Mouse (Mus musculus): ENCODE results near the gene Igsf11. TPM values are rescaled to one million over a fixed set of nuclear protein-coding genes. Genes with fewer than 3 reads are reported as not detected.

The Igsf11 gene
- polyA plus RNA-seq, 2 experiments: 0.03 to 0.16 TPM

DNA sequence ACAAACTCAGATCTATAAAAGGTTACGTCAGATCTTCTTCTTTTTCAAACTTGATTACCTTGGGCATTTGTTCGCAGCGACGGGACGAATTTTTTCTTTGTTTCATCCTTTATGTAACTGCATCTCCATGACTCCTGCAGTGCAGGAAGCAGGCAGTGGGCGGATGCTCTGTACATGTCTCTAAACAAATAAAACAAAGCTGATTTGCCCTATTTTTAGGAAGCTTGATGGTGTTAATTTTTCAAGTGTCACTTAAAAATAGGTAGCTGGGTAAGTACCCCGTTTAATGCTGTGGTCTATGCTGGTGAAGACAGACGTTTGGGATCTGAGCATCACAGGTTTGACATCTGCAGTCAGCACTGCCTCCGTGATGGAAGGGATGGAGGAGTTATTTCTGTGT is 66.3 kb downstream of the Igsf11 start:
- ATAC-seq (ENCODE audit: insufficient read depth) (no peak), DNase-seq (ENCODE audit: low read depth in 3 of 3, low spot score in 3 of 3) (no peak)
- H3K36me3 ChIP-seq (replicated peaks; ENCODE audit: control insufficient read depth, insufficient read depth, low read depth): no peaks in the 10 kb centered on the region
- no peak overlapping the region for H3K4me2 ChIP-seq (ENCODE audit: low read depth)
- H3K4me1 ChIP-seq (replicated peaks; ENCODE audit: control insufficient read depth in 2 of 2, insufficient read depth in 2 of 2, low read length in 1 of 2): no peaks in the 10 kb centered on the region
- H3K9ac ChIP-seq (replicated peaks): no peak overlapping the region
- no peak for TF ChIP-seq CTCF (IDR thresholded peaks at IDR 0.05; ENCODE audit: low read depth)
- no peak overlapping the region for H3K4me3 ChIP-seq (ENCODE audit: insufficient read depth in 1 of 2, low read depth in 2 of 2, low read length in 2 of 2)
- H3K27ac ChIP-seq: no peak overlapping the region
- no peaks in the 10 kb centered on the region for H3K9me3 ChIP-seq (ENCODE audit: control insufficient read depth, low read length)
- WGBS (ENCODE audit: insufficient replicate concordance): 62% methylated on average over 9 of the region's 9 CpGs
- no peaks in the 10 kb centered on the region for H3K27me3 ChIP-seq (ENCODE audit: control insufficient read depth, insufficient read depth, low read length)

DNA sequence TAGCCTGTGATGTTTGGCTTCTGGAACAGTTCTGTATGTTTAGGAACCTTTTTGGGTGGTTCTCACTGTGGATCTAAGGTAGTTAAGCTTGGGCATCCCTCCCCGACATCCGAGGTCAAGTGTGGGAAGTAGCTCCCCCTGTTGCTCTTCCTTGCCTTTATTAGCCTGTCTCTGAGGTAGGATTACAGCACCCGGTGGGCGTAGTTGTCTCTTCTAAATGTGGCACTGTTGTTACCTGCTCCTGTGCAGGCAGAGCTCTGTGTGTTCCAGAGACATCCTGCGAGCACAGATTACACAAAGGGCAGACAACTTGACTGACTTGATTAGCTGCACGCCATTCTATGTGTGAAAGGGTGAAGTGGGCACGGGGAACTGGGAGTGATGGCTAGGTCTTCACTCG is 68.1 kb downstream of the Igsf11 start:
- no peak for DNase-seq (ENCODE audit: low read depth in 3 of 3, low spot score in 3 of 3)
- H3K4me2 ChIP-seq (ENCODE audit: low read depth): no peak overlapping the region
- H3K4me1 ChIP-seq (replicated peaks; ENCODE audit: control insufficient read depth in 2 of 2, insufficient read depth in 2 of 2, low read length in 1 of 2): no peaks in the 10 kb centered on the region
- no peak overlapping the region for H3K27ac ChIP-seq
- 59% methylated on average over 8 of the region's 8 CpGs for WGBS (ENCODE audit: insufficient replicate concordance)
- H3K27me3 ChIP-seq (ENCODE audit: control insufficient read depth, insufficient read depth, low read length): no peaks in the 10 kb centered on the region
- H3K9me3 ChIP-seq (ENCODE audit: control insufficient read depth, low read length): no peaks in the 10 kb centered on the region
- H3K4me3 ChIP-seq (ENCODE audit: insufficient read depth in 1 of 2, low read depth in 2 of 2, low read length in 2 of 2): no peak overlapping the region
- no peaks in the 10 kb centered on the region for H3K36me3 ChIP-seq (replicated peaks; ENCODE audit: control insufficient read depth, insufficient read depth, low read depth)
- ATAC-seq (ENCODE audit: insufficient read depth): no peak
- H3K9ac ChIP-seq (replicated peaks): no peak overlapping the region
- TF ChIP-seq CTCF (IDR thresholded peaks at IDR 0.05; ENCODE audit: low read depth) (no peak), EP300 (IDR thresholded peaks at IDR 0.05; ENCODE audit: low read depth) (no peak)

DNA sequence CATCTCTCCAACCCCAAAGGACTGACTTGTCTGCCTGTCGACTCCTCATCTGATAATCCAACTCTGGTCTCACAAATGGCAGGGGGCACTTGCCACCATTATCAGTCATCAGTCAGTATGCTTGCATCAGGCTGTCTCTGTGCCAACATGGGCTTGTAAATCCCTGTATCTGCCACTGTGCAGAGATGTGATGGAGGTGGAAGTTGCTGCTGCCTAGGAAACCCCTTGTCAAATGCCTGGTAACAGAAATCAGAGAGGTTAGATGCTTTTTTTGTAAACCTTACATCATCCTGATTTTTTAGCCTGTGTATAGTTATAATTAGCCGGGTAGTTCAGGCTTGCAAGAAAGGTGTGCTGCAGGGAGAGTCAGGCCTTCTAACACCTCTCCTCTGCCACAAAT is 69.4 kb downstream of the Igsf11 start:
- WGBS (ENCODE audit: insufficient replicate concordance): 63% methylated on average over 2 of the region's 2 CpGs
- H3K27ac ChIP-seq: no peak overlapping the region
- no peaks in the 10 kb centered on the region for H3K4me1 ChIP-seq (replicated peaks; ENCODE audit: control insufficient read depth in 2 of 2, insufficient read depth in 2 of 2, low read length in 1 of 2)
- H3K27me3 ChIP-seq (ENCODE audit: control insufficient read depth, insufficient read depth, low read length): no peaks in the 10 kb centered on the region
- H3K4me3 ChIP-seq (ENCODE audit: insufficient read depth in 1 of 2, low read depth in 2 of 2, low read length in 2 of 2): no peak overlapping the region
- no peaks in the 10 kb centered on the region for H3K36me3 ChIP-seq (replicated peaks; ENCODE audit: control insufficient read depth, insufficient read depth, low read depth)
- no peak overlapping the region for H3K9ac ChIP-seq (replicated peaks)
- DNase-seq (ENCODE audit: low read depth in 3 of 3, low spot score in 3 of 3) (no peak), ATAC-seq (ENCODE audit: insufficient read depth) (no peak)
- H3K9me3 ChIP-seq (ENCODE audit: control insufficient read depth, low read length): no peaks in the 10 kb centered on the region
- no peak overlapping the region for H3K4me2 ChIP-seq (ENCODE audit: low read depth)
- TF ChIP-seq EP300 (IDR thresholded peaks at IDR 0.05; ENCODE audit: low read depth): no peak
- TF ChIP-seq CTCF (IDR thresholded peaks at IDR 0.05; ENCODE audit: low read depth): no peak

DNA sequence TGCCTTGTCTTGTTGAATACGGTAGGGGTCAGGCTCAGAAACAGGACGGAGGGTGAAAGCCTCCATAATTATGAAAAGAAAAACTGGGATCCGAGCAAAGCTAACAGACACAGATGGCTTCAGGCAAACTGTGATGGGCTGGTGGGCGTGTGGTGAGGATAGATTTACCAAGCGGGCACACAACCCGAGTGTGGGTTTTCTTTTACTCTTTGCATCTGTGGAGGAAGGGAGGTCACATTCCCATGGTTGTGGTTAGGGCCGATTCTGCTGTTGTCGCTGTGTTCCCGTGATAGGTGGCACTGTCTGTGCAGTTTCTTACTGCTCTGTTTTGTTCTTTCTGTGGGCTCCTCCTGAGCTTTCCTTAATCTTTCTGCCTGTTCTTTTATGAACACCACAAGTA is 70.2 kb downstream of the Igsf11 start:
- DNase-seq (ENCODE audit: low read depth in 3 of 3, low spot score in 3 of 3) (no peak), ATAC-seq (ENCODE audit: insufficient read depth) (no peak)
- Histone ChIP-seq H3K4me3 (ENCODE audit: insufficient read depth in 1 of 2, low read depth in 2 of 2, low read length in 2 of 2) (no peak overlapping the region), H3K27ac (no peak overlapping the region), H3K4me1 (replicated peaks; ENCODE audit: control insufficient read depth in 2 of 2, insufficient read depth in 2 of 2, low read length in 1 of 2) (no peaks in the 10 kb centered on the region), H3K9me3 (ENCODE audit: control insufficient read depth, low read length) (no peaks in the 10 kb centered on the region), H3K9ac (replicated peaks) (no peak overlapping the region), H3K36me3 (replicated peaks; ENCODE audit: control insufficient read depth, insufficient read depth, low read depth) (no peaks in the 10 kb centered on the region), H3K27me3 (ENCODE audit: control insufficient read depth, insufficient read depth, low read length) (no peaks in the 10 kb centered on the region), H3K4me2 (ENCODE audit: low read depth) (no peak overlapping the region)
- TF ChIP-seq EP300 (IDR thresholded peaks at IDR 0.05; ENCODE audit: low read depth): no peak
- no peak for TF ChIP-seq CTCF (IDR thresholded peaks at IDR 0.05; ENCODE audit: low read depth)
- 44% methylated on average over 9 of the region's 9 CpGs for WGBS (ENCODE audit: insufficient replicate concordance)

DNA sequence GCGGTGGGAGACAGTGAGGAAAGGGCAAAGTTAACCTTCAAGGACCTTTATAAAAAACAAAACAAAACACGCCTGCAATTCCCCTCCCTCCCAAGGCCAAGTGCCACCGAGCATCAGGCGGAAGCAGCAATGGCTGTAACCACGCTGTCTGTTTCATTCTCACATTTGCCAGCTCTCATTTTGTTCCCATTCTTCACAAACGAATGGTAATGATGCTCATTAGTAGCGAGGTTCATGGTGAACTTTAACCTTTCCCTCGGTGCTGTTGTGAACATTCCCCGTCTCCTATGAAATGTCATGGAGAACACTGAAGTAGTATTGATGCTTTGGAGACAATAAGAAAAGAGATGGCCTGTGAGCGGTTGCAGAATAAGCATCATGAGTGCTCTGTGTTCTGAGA is 74.6 kb downstream of the Igsf11 start:
- no peak overlapping the region for H3K4me2 ChIP-seq (ENCODE audit: low read depth)
- ATAC-seq (ENCODE audit: insufficient read depth) (no peak), DNase-seq (ENCODE audit: low read depth in 3 of 3, low spot score in 3 of 3) (no peak)
- no peaks in the 10 kb centered on the region for H3K9me3 ChIP-seq (ENCODE audit: control insufficient read depth, low read length)
- 61% methylated on average over 10 of the region's 10 CpGs for WGBS (ENCODE audit: insufficient replicate concordance)
- H3K27me3 ChIP-seq (ENCODE audit: control insufficient read depth, insufficient read depth, low read length): no peaks in the 10 kb centered on the region
- H3K27ac ChIP-seq: no peak overlapping the region
- H3K9ac ChIP-seq (replicated peaks): no peak overlapping the region
- H3K4me1 ChIP-seq (replicated peaks; ENCODE audit: control insufficient read depth in 2 of 2, insufficient read depth in 2 of 2, low read length in 1 of 2): no peaks in the 10 kb centered on the region
- H3K36me3 ChIP-seq (replicated peaks; ENCODE audit: control insufficient read depth, insufficient read depth, low read depth): no peaks in the 10 kb centered on the region
- H3K4me3 ChIP-seq (ENCODE audit: insufficient read depth in 1 of 2, low read depth in 2 of 2, low read length in 2 of 2): no peak overlapping the region
- TF ChIP-seq CTCF (IDR thresholded peaks at IDR 0.05; ENCODE audit: low read depth) (no peak), EP300 (IDR thresholded peaks at IDR 0.05; ENCODE audit: low read depth) (no peak)

DNA sequence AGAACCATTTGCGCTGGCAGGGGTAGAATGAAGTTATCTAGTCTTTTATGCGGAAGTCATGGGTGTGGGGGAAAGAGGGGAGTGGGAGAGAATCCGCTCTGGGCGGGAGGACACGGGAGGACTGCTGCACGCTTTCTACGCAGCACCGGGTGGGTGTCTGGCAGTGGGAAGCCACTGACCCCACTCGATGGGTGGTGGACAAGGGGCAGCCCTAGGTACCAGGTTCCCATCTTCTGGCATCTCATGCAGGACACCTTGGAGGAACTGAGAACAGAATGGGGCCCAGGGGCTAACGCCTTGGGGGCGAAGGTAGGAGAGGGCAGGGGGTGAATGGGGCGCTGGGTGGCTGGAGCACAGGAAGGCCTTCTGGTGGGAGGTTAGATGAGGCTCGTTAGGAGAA is 83.7 kb downstream of the Igsf11 start:
- 50% methylated on average over 13 of the region's 13 CpGs for WGBS (ENCODE audit: insufficient replicate concordance)
- Histone ChIP-seq H3K27ac (no peak overlapping the region), H3K9ac (replicated peaks) (no peak overlapping the region), H3K4me1 (replicated peaks; ENCODE audit: control insufficient read depth in 2 of 2, insufficient read depth in 2 of 2, low read length in 1 of 2) (no peaks in the 10 kb centered on the region), H3K27me3 (ENCODE audit: control insufficient read depth, insufficient read depth, low read length) (no peaks in the 10 kb centered on the region), H3K36me3 (replicated peaks; ENCODE audit: control insufficient read depth, insufficient read depth, low read depth) (no peaks in the 10 kb centered on the region), H3K9me3 (ENCODE audit: control insufficient read depth, low read length) (no peaks in the 10 kb centered on the region), H3K4me3 (ENCODE audit: insufficient read depth in 1 of 2, low read depth in 2 of 2, low read length in 2 of 2) (no peak overlapping the region), H3K4me2 (ENCODE audit: low read depth) (no peak overlapping the region)
- ATAC-seq (ENCODE audit: insufficient read depth) (no peak), DNase-seq (ENCODE audit: low read depth in 3 of 3, low spot score in 3 of 3) (no peak)
- TF ChIP-seq CTCF (IDR thresholded peaks at IDR 0.05; ENCODE audit: low read depth): no peak
- no peak for TF ChIP-seq EP300 (IDR thresholded peaks at IDR 0.05; ENCODE audit: low read depth)

Measured in liver, embryonic 14.5 days (tissue).